Mouse (Mus musculus) left cerebral cortex, postnatal 36 days (tissue): ENCODE measurements around the gene Rimkla. TPM values are rescaled to one million over a fixed set of nuclear protein-coding genes. Genes with fewer than 3 reads are reported as not detected.
A peak's percentile ranks its signal among the peaks of the same experiment; 100 is the strongest.

ENCODE experiments used
- DNase-seq, 2 experiments: peaks; one replicate each; pipeline ENCODE4 v3.0.0; 2021 to 2022; ENCODE audit warnings: low spot score in 2 of 2, mixed read lengths in 1 of 2
- intact Hi-C: fragments of 180-260 bp; cut with DNase I; formaldehyde crosslinking; loops from one replicate; pipeline ENCODE4 v1.15.1; 2025
- total RNA-seq, 2 experiments: library from RNA; stranded (reverse); gene quantifications; 2 replicates each; pipeline ENCODE4 v1.2.3; 2021

The Rimkla gene
- total RNA-seq, 2 experiments from 2014 or later = 6.5 to 7.9 TPM

DNA sequence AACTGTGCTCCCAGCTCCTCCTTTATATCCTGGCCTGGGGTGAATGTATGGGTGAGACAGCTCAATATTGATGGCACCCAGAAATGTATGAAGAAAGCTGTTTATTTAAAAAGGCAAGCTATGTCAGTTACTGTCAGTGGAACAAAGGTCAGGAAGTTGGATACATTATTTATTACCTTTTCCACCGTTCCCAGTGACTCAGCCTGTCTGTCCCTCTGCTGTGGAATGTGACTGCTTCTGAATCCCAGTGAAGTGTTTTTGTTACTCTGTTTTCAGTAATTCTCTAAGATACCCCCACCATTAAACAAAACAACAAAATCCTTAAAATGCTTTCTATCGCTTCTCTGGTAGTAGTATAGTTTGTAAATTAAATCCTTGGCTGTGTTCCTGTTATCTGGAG lies 66.8 kb downstream of the Rimkla start:
- DNase-seq = no peak
- intact Hi-C loops = no loop called here

GRCm38 (mm10) chr4:119425077-119425476 lies 67.4 kb downstream of the Rimkla start:
- DNase-seq = no peak
- intact Hi-C loops = no loop called here

- peak; percentile 89 to 90 for DNase-seq
- intact Hi-C loops = loop anchor here (1.0 to 5.0 kb wide), 2 partner anchors 40 to 117 kb away; partner anchors contain the start of gene Frg2f1
Observed at GRCm38 (mm10) chr4:119422294-119422964, 70.0 kb downstream of the Rimkla start, which contains the start of the genes Ppcs and Zmynd12. TSS of gene Ppcs (minus strand) at chr4:119422420. TSS of gene Zmynd12 (plus strand) at chr4:119422814.

DNA sequence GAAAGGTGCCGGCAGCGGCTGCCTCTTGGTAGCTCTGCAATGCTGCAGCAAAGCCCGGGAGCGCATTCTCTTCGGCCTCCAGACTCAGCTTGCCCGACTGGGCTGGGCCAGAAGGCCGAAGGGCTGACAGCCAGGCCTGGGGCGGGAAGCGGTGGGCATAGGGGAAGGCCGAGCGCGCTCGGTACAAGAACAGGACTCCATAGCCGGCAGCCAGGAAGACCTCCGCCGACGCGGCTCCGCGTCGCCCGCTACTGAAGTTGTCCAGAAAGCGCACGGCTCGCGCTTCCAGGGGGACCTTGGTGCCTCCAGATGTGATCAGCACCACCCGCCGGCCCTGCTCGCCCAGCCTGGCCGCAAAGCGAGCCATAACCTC lies 70.5 kb downstream of the Rimkla start:
- no peak for DNase-seq
- intact Hi-C loops = loop anchor here (1.0 to 5.0 kb wide), 2 partner anchors 40 to 117 kb away; partner anchors contain the start of gene Frg2f1

- intact Hi-C loops = loop anchor here (5.0 kb wide), 1 partner anchor 41 kb away; no protein-coding TSS in a partner anchor
- no peak for DNase-seq
Observed at GRCm38 (mm10) chr4:119421191-119421590, 71.2 kb downstream of the Rimkla start.

- DNase-seq = no peak
- intact Hi-C loops = no loop called here
Observed at GRCm38 (mm10) chr4:119417894-119418293, 74.5 kb downstream of the Rimkla start.

- DNase-seq = no peak
- intact Hi-C loops = no loop called here
Observed at GRCm38 (mm10) chr4:119417270-119417669, 75.2 kb downstream of the Rimkla start.

Other genes with a start within 250 kb of the Rimkla start
- gene Cldn19, start 237.2 kb downstream of the Rimkla start, total RNA-seq = under 1 TPM; 0.27 to 0.32 TPM
- 100 to 1,000 TPM; 211 to 212 TPM for gene Ybx1, start 198.0 kb downstream of the Rimkla start, total RNA-seq
- 10 to 100 TPM; 15.2 to 16.2 TPM for gene Ppih, start 172.1 kb downstream of the Rimkla start, total RNA-seq
- gene Ccdc30, start 77.1 kb downstream of the Rimkla start, total RNA-seq = 10 to 100 TPM; 19.5 to 23.3 TPM
- gene Ppcs, start 70.2 kb downstream of the Rimkla start, total RNA-seq = 1 to 10 TPM; 4.7 to 7.2 TPM
- gene Zmynd12, start 69.8 kb downstream of the Rimkla start, total RNA-seq = under 1 TPM in 1 of 2 experiments, not detected in 1; 0.88 TPM
- 10 to 100 TPM; 65.4 to 71.2 TPM for gene Foxj3, start 44.4 kb upstream of the Rimkla start, total RNA-seq
- 10 to 100 TPM; 21.7 to 26.1 TPM for gene Frg2f1, start 46.9 kb upstream of the Rimkla start, total RNA-seq
- gene Guca2a, start 145.1 kb upstream of the Rimkla start, total RNA-seq = not detected
- not detected for gene Guca2b, start 166.3 kb upstream of the Rimkla start, total RNA-seq
- gene Hivep3, start 241.2 kb upstream of the Rimkla start, total RNA-seq = 10 to 100 TPM; 50.5 to 64.8 TPM